Mouse (Mus musculus) ovary, postnatal 36 days (tissue): Measurements from ENCODE around the gene Mettl26.

Experiments used
- DNase-seq: peaks from one replicate; pipeline ENCODE4 v3.0.0; 2022; ENCODE audit warnings: low spot score, mixed read lengths

Gene Mettl26

GRCm38 (mm10) chr17:25837533-25837932 lies 37.3 kb upstream of the Mettl26 start:
- no peak for DNase-seq

GRCm38 (mm10) chr17:25838904-25839303 lies 36.0 kb upstream of the Mettl26 start:
- no peak for DNase-seq

GRCm38 (mm10) chr17:25839455-25840235 lies 35.2 kb upstream of the Mettl26 start:
- no peak for DNase-seq

GRCm38 (mm10) chr17:25840519-25840918 lies 34.4 kb upstream of the Mettl26 start:
- no peak for DNase-seq

- no peak for DNase-seq
These were observed 33.6 kb upstream of the Mettl26 start, which contains the start of gene Gm20683 for GRCm38 (mm10) chr17:25841117-25841880. TSS of gene Gm20683 (minus strand) at chr17:25841763.

GRCm38 (mm10) chr17:25842509-25842908 lies 32.4 kb upstream of the Mettl26 start:
- no peak for DNase-seq

- no peak for DNase-seq
These were observed 31.8 kb upstream of the Mettl26 start for GRCm38 (mm10) chr17:25843122-25843521.

- no peak for DNase-seq
These were observed 31.1 kb upstream of the Mettl26 start for GRCm38 (mm10) chr17:25843636-25844395.

GRCm38 (mm10) chr17:25844396-25844901 lies 30.4 kb upstream of the Mettl26 start, which contains the start of gene Rhot2:
TSS of gene Rhot2 (minus strand) at chr17:25844851.
- peak; percentile 94 for DNase-seq

- no peak for DNase-seq
These were observed 14.6 kb upstream of the Mettl26 start for GRCm38 (mm10) chr17:25860229-25860628.

- DNase-seq = peak; percentile 91
These were observed 13.8 kb upstream of the Mettl26 start, which contains the start of gene Wdr90 for GRCm38 (mm10) chr17:25860832-25861703. TSS of gene Wdr90 (minus strand) at chr17:25861501.

GRCm38 (mm10) chr17:25861704-25862612 lies 12.9 kb upstream of the Mettl26 start:
- no peak for DNase-seq

GRCm38 (mm10) chr17:25863681-25864080 lies 11.2 kb upstream of the Mettl26 start:
- no peak for DNase-seq

- DNase-seq = no peak
These were observed 10.6 kb upstream of the Mettl26 start for GRCm38 (mm10) chr17:25864311-25864710.

GRCm38 (mm10) chr17:25865288-25865687 lies 9.6 kb upstream of the Mettl26 start:
- DNase-seq = no peak

GRCm38 (mm10) chr17:25866172-25866571 lies 8.7 kb upstream of the Mettl26 start:
- no peak for DNase-seq

- DNase-seq = no peak
These were observed 7.4 kb upstream of the Mettl26 start for GRCm38 (mm10) chr17:25867509-25867835.

GRCm38 (mm10) chr17:25867836-25868600 lies 6.9 kb upstream of the Mettl26 start:
- DNase-seq = peak; percentile 76

GRCm38 (mm10) chr17:25868601-25869191 lies 6.2 kb upstream of the Mettl26 start, which contains the start of gene Mcrip2:
TSS of gene Mcrip2 (minus strand) at chr17:25868764.
- peak; percentile 85 for DNase-seq
